Mouse (Mus musculus) ES-Bruce4 (cell line): ENCODE results near the gene Scn10a. TPM values are rescaled to one million over a fixed set of nuclear protein-coding genes. Genes with fewer than 3 reads are reported as not detected.

Source experiments
- H3K27ac ChIP-seq: 2 replicates; pipeline ENCODE4 v1.5.1; 2012; ENCODE audit warnings: low read length, inconsistent platforms; ENCODE audit not compliant: insufficient read depth
- H3K27me3 ChIP-seq: 2 replicates; pipeline ENCODE4 v1.6.1; 2012; ENCODE audit warnings: mild to moderate bottlenecking, low read length, inconsistent platforms; ENCODE audit not compliant: control insufficient read depth, poor library complexity, insufficient read depth, severe bottlenecking
- H3K36me3 ChIP-seq: 2 replicates; pipeline ENCODE4 v1.6.1; 2012; ENCODE audit warnings: inconsistent platforms, mild to moderate bottlenecking, low read length, moderate library complexity; ENCODE audit not compliant: control insufficient read depth, poor library complexity, insufficient read depth, severe bottlenecking
- H3K4me1 ChIP-seq: one replicate; pipeline ENCODE4 v1.8.1; 2011; ENCODE audit warnings: low read length; ENCODE audit not compliant: control insufficient read depth, insufficient read depth
- H3K4me3 ChIP-seq: 2 replicates; pipeline ENCODE4 v1.5.1; 2011; ENCODE audit warnings: low read depth, mild to moderate bottlenecking, low read length
- H3K9ac ChIP-seq: 2 replicates; pipeline ENCODE4 v1.6.1; 2012; ENCODE audit warnings: low read depth, mild to moderate bottlenecking, inconsistent platforms; ENCODE audit not compliant: poor library complexity, severe bottlenecking
- H3K9me3 ChIP-seq: replicated peaks from 2 replicates; pipeline ENCODE4 v1.6.1; 2012; ENCODE audit warnings: mild to moderate bottlenecking, low read length, inconsistent platforms; ENCODE audit not compliant: control insufficient read depth, poor library complexity, insufficient read depth, severe bottlenecking
- CTCF ChIP-seq: IDR thresholded peaks from one replicate; pipeline ENCODE4 v1.8.1; 2011; ENCODE audit warnings: low read depth, low read length
- EP300 ChIP-seq: IDR thresholded peaks from 2 replicates; pipeline ENCODE4 v1.6.1; 2011; ENCODE audit warnings: low read depth, low read length; ENCODE audit not compliant: insufficient read depth
- POLR2A ChIP-seq: IDR thresholded peaks from one replicate; pipeline ENCODE4 v1.8.1; 2011; ENCODE audit warnings: low read length; ENCODE audit not compliant: insufficient read depth
- polyA plus RNA-seq: library from polyadenylated mRNA; stranded (reverse); fragments of >200 nt; gene quantifications from 2 replicates; pipeline ENCODE4 v1.2.4, GENCODE M21; 2011; ENCODE audit warnings: low read depth; ENCODE audit not compliant: missing spikeins, insufficient read depth, insufficient read length

The Scn10a gene
- polyA plus RNA-seq, 1 experiment = not detected

DNA sequence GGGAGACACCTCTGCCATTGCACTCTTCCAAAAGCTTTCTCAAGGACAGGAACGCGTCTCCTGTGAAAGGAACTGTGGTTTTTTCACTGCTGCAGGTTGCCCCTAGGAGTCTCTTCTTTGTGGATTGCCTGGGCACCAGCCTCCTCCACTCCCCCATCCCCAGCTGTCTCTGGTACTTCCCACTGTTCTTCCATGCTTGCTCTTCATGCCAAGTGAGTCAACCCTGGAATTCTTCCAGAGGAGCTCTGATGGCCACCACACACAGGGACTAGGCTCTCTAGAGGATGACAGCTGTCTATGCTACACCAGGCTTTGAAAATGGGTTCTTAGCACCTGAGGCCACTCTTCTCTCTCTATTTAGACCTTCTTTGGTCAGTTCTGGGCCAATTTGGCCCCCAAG is 142.1 kb downstream of the Scn10a start:
- no peak overlapping the region for H3K9ac ChIP-seq
- H3K9me3 ChIP-seq = no peaks in the 10 kb centered on the region
- TF ChIP-seq POLR2A (no peak), CTCF (no peak), EP300 (no peak)
- no peaks in the 10 kb centered on the region for H3K36me3 ChIP-seq
- no peak overlapping the region for H3K4me3 ChIP-seq
- H3K27me3 ChIP-seq = peaks cover 12% of the 10 kb centered on the region; the same call in 1 of the 2 replicates
- no peaks in the 10 kb centered on the region for H3K4me1 ChIP-seq
- H3K27ac ChIP-seq = no peak overlapping the region

DNA sequence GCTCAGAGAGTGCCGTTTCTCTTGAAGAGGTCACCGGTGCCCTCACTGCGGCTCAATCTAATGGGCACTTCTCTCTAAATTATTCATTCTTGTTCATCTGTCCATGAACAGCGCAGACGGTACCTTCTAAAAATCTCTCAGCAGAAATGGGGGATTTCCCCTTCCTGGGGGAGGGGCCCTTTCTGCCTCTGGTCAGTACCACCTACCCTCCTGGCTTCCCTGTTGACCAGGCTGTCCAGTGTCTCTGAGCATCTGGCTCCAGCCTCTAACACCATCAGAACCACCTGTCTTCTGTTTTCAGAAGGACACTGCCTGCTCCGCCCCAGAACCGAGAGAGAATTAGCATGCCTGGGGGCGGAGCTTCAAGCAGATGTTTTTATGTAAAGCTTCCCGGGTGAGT is 143.4 kb downstream of the Scn10a start:
- Histone ChIP-seq H3K36me3 (no peaks in the 10 kb centered on the region), H3K4me1 (peaks cover 1% of the 10 kb centered on the region), H3K27ac (no peak overlapping the region), H3K4me3 (no peak overlapping the region), H3K9ac (no peak overlapping the region), H3K9me3 (no peaks in the 10 kb centered on the region), H3K27me3 (peaks cover 12% of the 10 kb centered on the region; the same call in 1 of the 2 replicates)
- no peak for TF ChIP-seq POLR2A
- no peak for TF ChIP-seq CTCF
- no peak for TF ChIP-seq EP300

DNA sequence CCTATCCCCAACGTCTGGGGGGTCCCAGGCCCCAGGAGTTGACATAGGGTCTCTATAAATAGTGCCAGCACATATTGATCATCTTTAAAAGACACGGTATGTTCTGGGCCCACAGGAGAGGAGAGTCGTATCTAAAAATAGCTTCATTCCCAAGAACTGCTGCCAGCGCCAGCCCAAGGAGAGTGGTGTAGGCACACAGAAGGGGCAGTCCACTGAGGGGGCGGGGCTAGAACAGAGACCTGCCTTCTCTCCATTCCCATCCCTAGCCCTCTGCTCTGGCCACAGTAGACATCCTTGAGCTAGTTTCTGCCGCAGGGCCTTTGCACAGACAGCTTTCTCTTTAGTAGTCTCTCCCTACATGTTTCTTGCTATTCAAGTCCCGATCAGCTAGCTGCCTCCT is 144.8 kb downstream of the Scn10a start:
- Histone ChIP-seq H3K9me3 (no peaks in the 10 kb centered on the region), H3K9ac (no peak overlapping the region), H3K27ac (no peak overlapping the region), H3K4me1 (peaks cover 2% of the 10 kb centered on the region), H3K4me3 (no peak overlapping the region), H3K27me3 (peaks cover 12% of the 10 kb centered on the region; the same call in 1 of the 2 replicates), H3K36me3 (no peaks in the 10 kb centered on the region)
- TF ChIP-seq CTCF (no peak), EP300 (no peak), POLR2A (no peak)

DNA sequence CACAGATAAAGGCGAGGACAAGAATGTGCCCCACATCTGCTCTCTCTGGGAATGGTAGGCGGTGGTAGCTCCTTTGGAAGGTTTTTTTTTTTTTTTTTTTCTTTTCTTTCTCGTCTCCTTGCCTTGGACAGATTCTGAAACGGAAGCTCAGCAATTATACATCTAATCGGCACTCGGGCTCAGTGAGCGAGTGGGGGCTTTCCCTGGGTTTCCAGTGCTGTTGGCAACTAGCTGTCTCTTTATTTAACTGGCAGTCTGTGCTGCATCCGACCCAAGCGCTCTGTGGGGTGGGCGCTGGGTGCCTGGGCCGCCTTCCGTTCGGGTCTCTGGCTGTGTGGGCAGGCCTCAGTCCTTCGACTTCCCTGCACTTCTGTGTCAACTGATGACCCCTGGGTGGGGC is 146.1 kb downstream of the Scn10a start:
- no peaks in the 10 kb centered on the region for H3K9me3 ChIP-seq
- H3K4me1 ChIP-seq = peaks cover 3% of the 10 kb centered on the region
- no peak overlapping the region for H3K9ac ChIP-seq
- no peaks in the 10 kb centered on the region for H3K36me3 ChIP-seq
- no peak overlapping the region for H3K27ac ChIP-seq
- no peak overlapping the region for H3K4me3 ChIP-seq
- peaks cover 4% of the 10 kb centered on the region; the same call in 1 of the 2 replicates for H3K27me3 ChIP-seq
- no peak for TF ChIP-seq CTCF
- TF ChIP-seq POLR2A = no peak
- no peak for TF ChIP-seq EP300

DNA sequence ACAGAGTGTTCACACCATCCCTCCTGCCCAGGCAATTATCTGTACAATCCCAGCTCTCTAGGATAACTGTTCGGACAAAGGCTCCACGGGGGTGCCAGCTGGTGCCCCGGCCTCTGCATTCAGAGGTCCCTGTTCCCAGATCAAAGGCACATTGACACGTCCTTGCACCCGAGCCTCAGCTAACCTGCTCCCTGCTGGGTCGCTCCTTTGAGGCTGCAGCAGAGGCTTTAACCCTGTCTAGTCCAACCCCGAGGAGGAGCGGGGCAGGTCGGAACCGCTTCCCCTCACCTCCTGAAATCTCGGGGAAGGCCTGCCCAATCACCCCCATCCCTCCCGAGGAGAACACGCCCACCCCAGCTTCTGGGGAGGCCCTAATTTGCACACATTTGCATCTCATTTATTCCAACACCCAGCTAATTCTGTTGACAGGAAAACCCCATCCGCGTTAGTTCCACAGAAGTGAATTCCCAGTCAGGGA is 147.7 kb downstream of the Scn10a start:
- Histone ChIP-seq H3K36me3 (no peaks in the 10 kb centered on the region), H3K4me1 (peaks cover 5% of the 10 kb centered on the region), H3K27me3 (no peaks in the 10 kb centered on the region), H3K9me3 (no peaks in the 10 kb centered on the region), H3K9ac (no peak overlapping the region), H3K27ac (no peak overlapping the region), H3K4me3 (no peak overlapping the region)
- no peak for TF ChIP-seq CTCF
- TF ChIP-seq POLR2A = no peak
- peak; percentile 91 for TF ChIP-seq EP300

DNA sequence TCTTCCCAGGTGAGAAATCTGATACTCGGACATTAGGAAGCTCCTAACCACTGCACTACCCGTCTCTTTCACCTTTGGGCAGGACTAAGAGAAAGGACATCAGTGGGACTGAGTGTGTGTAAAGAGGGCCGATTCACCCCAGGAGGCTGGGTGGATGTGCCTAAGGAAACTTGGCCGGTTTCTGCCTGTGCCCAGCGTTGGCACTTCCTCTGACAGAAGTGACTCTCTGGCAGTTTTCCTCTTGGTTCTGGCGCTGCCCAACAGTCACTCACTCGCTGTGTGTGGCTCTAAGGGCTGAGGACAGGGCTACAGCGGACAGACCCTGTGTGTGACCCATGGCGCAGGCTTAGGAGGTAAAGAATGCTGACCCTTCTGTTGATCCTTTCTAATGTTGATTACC is 148.5 kb downstream of the Scn10a start:
- Histone ChIP-seq H3K36me3 (no peaks in the 10 kb centered on the region), H3K27me3 (no peaks in the 10 kb centered on the region), H3K4me3 (no peak overlapping the region), H3K9me3 (no peaks in the 10 kb centered on the region), H3K4me1 (peaks cover 9% of the 10 kb centered on the region), H3K27ac (no peak overlapping the region), H3K9ac (no peak overlapping the region)
- TF ChIP-seq EP300 (no peak), POLR2A (no peak), CTCF (no peak)
